Mouse (Mus musculus) left cerebral cortex, adult 2 months (tissue): ENCODE measurements at regions not wholly inside any gene's neighbourhood (a gene's known extent, or its start where the extent isn't known, plus 50 kb on each side); places are given as distances from the start of the nearest gene placed in this dataset.

Experiments
- DNase-seq, 2 experiments: peaks; one replicate each; pipeline ENCODE4 v3.0.0; 2021 to 2022; ENCODE audit warnings: low spot score in 2 of 2, mixed read lengths in 1 of 2; ENCODE audit errors: extremely low spot score in 1 of 2
- H3K27ac ChIP-seq: fragments of 200-600 bp; 2 replicates; pipeline ENCODE4 v1.8.1; 2022
- H3K4me3 ChIP-seq: fragments of 200-600 bp; 2 replicates; pipeline ENCODE4 v1.8.1; 2022
- CTCF ChIP-seq: fragments of 200-600 bp; IDR thresholded peaks from 2 replicates; pipeline ENCODE4 v1.8.1; 2022; ENCODE audit warnings: antibody characterized with exemption, mild to moderate bottlenecking, moderate library complexity
- intact Hi-C: fragments of 180-260 bp; cut with DNase I; formaldehyde crosslinking; loops from one replicate; pipeline ENCODE4 v1.15.1; 2025

DNA sequence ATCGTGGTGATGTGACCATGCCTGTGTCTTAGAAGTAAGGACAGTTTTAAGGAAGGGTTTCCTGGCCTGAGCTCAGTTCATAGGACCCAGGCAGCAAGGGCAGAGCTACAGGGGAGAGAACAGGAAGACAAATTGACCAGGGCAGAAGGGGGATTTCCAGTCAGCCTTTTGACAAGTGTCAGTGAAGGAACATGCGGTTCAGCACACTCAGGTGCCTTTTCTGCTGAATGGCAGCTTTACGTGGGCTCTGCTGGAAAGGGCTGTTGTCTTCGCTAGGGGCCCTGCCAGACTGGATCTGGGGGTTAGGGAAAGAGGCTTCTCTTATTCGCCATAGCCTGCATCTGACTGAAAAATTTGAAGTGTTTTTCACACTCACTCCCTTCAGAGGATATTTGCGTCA is 106.8 kb downstream of the Dll1 start:
- Histone ChIP-seq H3K27ac (no peak overlapping the region), H3K4me3 (no peak overlapping the region)
- no peak for DNase-seq
- intact Hi-C loops, result no loop called here
- no peak for TF ChIP-seq CTCF

DNA sequence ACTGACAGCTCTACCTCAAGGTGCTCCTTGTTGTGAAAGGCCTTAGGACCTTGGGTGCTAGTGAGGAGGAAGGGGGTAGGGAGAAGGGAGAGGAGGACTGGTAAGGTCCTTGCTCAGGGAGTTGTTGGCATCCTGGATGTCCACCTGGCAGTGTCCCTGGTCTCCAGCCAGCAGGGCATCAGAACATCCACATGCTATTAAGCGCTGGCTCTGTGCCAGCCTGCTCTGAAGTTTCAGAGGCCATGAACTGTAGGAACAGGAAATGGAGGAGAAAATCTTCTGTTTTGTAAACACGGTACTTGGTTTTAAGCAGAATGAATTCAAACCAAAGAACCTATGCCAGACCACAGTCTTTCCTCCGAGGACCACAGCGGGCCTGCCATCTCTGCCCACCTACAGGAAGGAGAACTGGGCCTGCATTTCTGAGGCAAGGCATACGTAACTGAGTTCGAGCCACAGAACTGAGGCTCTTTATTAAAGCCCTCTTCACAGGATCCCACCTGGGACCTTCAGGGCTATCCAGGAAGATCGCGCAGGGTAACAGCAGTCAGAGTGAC is 107.5 kb downstream of the Dll1 start:
- H3K27ac ChIP-seq, result no peak overlapping the region
- TF ChIP-seq CTCF, result no peak
- no peak overlapping the region for H3K4me3 ChIP-seq
- no peak for DNase-seq
- intact Hi-C loops, result no loop called here

DNA sequence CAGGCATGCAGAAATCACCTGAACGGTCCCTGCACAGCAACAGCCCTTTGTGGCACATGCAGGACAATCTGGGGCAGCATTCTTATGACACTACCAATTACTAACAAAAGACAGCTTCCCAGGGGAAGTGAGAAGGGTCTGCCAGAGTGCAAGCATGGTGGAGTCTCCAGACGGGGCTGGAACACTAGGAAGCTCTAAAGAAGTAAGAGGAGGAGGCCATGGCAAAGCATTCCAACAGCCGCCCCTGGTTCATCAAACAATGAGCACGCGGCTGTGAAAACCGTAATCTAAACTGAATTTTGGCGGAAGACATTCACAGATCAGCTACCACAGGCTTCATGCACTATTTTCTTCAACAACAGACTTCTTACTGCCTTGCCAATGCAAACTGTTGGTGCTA is 109.0 kb downstream of the Dll1 start:
- TF ChIP-seq CTCF, result no peak
- Histone ChIP-seq H3K27ac (no peak overlapping the region), H3K4me3 (no peak overlapping the region)
- intact Hi-C loops, result no loop called here
- DNase-seq, result no peak

DNA sequence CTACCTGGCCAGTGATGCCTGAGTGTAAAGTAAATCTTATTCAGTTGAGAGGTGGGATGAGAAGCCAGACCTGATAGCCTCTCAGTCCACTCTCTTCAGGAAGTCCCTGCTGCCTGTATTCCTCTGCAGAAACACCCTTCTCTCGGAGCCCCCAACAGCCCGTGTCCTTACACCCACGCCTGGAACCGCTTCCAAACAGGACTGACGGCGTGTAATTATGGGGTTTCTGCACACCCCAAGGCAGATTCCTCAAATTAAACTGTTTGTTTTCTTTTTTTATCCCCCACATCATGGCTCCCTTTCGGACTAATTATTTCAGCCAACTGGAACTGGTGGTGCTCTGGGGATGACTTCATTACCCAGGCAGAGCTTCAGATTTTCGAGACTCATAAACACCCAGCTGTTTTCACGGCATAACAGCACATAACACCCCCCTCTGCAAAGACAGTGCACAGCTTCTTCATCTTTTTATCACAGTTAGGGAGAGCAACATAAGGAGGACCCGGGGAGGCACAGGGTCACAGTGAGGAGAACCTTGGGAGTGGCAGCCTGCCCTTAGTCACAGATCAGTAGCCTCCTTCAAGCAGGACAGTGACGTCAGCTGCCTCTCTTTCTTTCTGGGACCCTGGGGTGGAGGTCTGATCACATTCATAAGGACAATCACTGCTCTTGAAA is 117.1 kb downstream of the Dll1 start:
- no peak for DNase-seq
- no peak for TF ChIP-seq CTCF
- intact Hi-C loops, result no loop called here
- Histone ChIP-seq H3K4me3 (no peak overlapping the region), H3K27ac (no peak overlapping the region)

DNA sequence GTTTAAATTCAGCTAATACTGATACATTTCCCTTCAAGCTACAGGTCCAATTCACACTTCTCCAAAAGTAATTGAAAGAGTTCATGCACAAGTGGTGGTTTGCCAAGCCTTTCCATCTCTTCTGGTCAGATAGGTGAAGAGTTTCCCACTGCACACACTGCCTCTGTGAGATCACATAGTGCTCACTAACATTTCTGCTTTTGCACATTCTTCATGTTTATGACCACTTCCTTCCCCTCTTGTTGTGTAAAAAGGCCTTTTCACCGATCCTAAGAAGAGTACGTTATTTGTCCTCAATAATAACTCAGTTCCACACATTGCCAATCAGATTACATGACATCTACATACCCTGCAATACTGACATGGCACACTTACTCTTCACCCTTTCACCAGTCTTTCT is 120.8 kb downstream of the Dll1 start:
- DNase-seq, result no peak
- Histone ChIP-seq H3K27ac (no peak overlapping the region), H3K4me3 (no peak overlapping the region)
- intact Hi-C loops, result no loop called here
- TF ChIP-seq CTCF, result no peak

DNA sequence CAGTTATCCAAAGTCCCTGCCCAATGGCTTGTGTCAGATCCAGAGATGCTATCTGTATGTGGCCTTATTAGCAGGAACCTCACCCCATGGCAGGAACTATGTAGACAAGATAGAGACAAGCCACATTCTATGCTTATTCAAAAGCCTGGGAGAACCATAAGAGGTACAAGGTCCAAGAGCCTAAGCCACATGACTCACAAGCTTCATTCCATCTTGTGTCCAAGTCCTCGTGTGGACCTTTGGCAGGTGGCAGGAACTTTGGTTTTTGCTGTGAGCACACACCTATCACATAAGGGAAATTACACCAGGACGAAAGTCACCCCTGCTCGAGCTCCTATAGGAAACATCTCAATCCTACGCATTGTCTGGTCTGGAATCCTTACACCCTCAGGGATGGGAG is 122.9 kb downstream of the Dll1 start:
- TF ChIP-seq CTCF, result no peak
- intact Hi-C loops, result loop anchor here (5.0 kb wide), 1 partner anchor 124 kb away; the partner anchor contains the start of gene Dll1
- H3K4me3 ChIP-seq, result no peak overlapping the region

DNA sequence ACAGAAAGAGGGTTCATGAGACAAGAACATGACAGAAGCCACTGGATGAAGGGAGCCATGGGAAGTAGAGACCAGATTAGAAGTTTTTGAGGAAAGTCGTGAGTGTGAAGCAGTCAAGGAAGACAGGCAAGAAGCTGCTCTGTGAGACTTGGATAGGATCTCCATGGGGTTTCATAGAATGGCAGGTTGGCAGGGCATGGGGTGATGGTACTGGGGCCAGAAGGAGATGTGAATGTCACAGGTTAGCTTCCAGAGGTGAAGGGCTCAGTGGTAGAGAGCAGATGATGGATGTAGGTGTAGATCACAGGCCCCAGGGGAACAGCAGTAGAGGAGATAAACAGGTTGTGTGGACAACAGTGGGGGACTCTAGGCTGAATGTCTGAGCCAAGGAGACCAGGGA is 123.4 kb downstream of the Dll1 start:
- TF ChIP-seq CTCF, result no peak
- Histone ChIP-seq H3K4me3 (no peak overlapping the region), H3K27ac (no peak overlapping the region)
- intact Hi-C loops, result loop anchor here (5.0 kb wide), 1 partner anchor 124 kb away; the partner anchor contains the start of gene Dll1
- DNase-seq, result no peak

More for the DNA sequence above, 122.9 kb downstream of the Dll1 start:
- no peak for DNase-seq
- H3K27ac ChIP-seq, result no peak overlapping the region

DNA sequence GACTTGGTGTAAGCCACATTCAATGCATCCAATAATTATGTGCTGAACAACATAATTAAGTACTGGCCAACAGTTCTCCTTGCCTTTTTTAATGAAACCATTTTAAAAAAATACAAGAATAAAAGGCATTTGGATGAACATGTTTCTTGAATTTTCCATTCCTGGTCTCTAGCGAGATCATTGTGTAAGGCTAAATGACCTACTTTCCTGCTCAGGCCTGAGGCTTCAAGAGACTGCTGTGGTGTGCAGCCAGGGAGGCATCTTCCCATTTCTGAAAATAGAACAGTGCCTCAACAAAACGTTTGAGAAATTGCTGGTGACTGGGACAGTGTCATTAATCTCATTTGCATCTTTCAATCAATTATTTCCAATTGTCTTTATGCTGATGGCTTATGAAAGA is 124.5 kb downstream of the Dll1 start:
- no peak for DNase-seq
- Histone ChIP-seq H3K4me3 (no peak overlapping the region), H3K27ac (no peak overlapping the region)
- no peak for TF ChIP-seq CTCF
- intact Hi-C loops, result loop anchor here (5.0 kb wide), 1 partner anchor 125 kb away; the partner anchor contains the start of gene Dll1

DNA sequence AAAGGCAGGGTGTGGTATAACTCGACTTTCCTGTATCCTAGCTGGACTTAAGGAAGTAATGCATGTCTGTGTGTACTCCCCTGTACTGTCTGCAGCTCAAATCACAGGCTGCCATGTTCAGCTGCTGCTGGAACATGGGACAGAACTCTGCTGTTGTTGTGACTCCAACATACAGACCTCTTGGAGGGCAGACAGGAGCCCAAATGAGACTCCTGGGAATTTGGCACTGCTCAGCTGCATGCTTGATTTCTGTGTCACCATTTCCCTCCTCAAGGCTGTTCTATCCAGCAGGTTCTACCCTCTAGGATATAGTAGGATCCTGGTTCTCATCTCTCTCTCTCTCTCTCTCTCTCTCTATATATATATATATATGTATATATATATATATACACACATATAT is 125.0 kb downstream of the Dll1 start:
- intact Hi-C loops, result loop anchor here (5.0 kb wide), 1 partner anchor 126 kb away; the partner anchor contains the start of gene Dll1
- no peak for DNase-seq
- H3K27ac ChIP-seq, result no peak overlapping the region
- no peak for TF ChIP-seq CTCF
- no peak overlapping the region for H3K4me3 ChIP-seq

DNA sequence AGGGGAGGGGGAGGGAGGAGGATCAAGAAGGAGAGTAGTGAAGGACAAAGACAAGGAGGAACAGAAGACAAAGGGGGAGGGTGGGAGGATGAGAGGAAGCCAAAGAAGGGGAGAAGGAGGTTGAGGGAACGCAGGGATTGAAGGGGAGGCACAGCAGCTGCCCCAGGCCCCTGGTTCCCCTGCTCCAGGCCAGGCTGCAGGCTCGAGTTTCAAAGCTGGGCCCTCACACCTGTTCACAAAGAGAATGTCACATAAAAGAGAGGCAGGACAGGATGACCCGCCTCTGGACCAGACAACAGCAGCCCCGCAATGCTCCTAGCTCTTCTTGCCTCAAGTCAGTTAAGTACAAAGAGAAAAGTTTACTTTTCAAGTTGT is 128.3 kb downstream of the Dll1 start:
- H3K4me3 ChIP-seq, result no peak overlapping the region
- no peak for TF ChIP-seq CTCF
- H3K27ac ChIP-seq, result no peak overlapping the region
- no peak for DNase-seq
- intact Hi-C loops, result no loop called here

DNA sequence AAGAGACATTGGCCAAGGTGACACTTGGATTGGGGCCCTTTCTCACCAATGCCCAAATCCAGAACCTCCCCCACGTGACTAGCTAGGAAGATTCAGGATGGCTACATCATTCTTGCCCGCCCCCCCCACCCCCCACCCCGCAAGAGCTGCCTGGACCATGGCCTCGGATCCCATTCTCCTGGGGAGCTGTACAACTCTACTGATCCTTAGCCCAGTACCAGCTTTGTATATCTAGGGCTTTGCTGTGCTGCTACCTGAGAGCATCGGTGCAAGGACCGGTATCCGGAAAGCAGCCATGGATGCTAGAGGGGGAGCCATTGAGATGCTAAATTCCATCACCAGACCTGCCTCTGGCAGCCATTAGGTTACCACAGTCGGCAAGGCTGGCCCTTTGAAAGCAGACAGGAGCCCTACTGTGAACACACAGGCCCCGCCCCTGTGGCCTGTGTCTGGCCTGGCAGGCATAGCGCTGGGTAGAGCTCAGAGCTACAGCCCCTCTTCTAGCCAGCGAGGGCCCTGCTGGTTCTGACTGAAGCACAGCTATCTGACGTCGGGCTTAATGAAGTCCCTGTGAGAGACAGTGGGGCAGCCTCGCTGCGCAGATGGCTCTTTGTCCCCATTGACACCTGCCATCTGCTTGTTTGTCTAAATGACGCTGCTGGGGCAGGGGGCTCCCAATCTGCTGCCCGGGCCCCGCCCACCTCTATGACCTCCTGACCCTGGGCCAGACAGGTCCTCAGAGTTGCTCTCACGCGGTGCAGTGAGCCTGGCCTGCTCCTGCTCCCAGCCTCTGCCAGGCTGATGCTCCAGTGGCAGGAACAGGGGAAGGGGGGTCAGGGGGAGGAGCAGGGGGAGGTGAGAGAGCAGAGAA is 128.9 kb downstream of the Dll1 start:
- no peak for DNase-seq
- intact Hi-C loops, result no loop called here
- Histone ChIP-seq H3K4me3 (no peak overlapping the region), H3K27ac (no peak overlapping the region)
- no peak for TF ChIP-seq CTCF

DNA sequence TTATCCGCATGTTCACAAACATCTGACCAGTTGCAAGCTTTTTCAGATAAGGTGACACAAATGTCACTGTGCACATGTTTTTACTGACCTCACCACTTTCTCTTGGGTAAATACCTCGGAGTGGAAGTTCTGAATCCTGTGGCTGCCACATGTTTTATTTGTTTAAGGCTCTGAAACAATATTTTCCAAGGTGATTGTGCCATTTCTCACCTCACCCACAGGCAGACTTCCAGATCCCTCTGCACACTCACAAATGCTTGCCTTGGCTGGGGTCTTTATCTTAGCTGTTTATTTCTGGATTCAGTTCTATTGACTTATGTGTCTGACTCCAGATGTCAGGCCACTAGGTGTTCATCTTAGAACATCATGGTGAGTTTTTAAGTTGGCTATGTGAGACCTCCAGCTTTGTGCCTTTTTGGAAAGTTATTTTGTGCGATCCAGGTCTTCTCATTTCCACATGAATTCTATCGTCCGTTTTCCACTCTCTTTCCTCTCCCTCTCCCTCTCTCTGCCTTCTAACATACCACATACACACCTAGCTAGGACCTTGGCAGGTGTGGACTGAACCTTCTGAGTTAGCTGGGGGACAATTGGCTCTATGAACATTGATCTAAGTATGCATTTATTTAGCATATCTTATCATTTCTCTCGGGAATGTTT is 133.6 kb downstream of the Dll1 start:
- intact Hi-C loops, result no loop called here

More for the DNA sequence above, 133.6 kb downstream of the Dll1 start:
- H3K27ac ChIP-seq, result no peak overlapping the region
- TF ChIP-seq CTCF, result no peak
- DNase-seq, result no peak
- no peak overlapping the region for H3K4me3 ChIP-seq
